Mouse (Mus musculus) testis, adult 2 months (tissue): ENCODE results near the gene Tnpo2.

Experiments used
- CTCF ChIP-seq: fragments of 200-500 bp; IDR thresholded peaks from 2 replicates; pipeline ENCODE4 v1.5.1; 2012; ENCODE audit warnings: low read depth, mild to moderate bottlenecking, inconsistent platforms, low read length, moderate library complexity; ENCODE audit not compliant: control insufficient read depth, insufficient read depth, insufficient replicate concordance
- POLR2A ChIP-seq: fragments of 200-500 bp; IDR thresholded peaks from 2 replicates; pipeline ENCODE4 v1.6.1; 2012; ENCODE audit warnings: low read depth, mild to moderate bottlenecking, inconsistent platforms, low read length, moderate library complexity; ENCODE audit not compliant: control insufficient read depth

GRCm38 (mm10) chr8:85033867-85034266 is 2.8 kb upstream of the Tnpo2 start:
- no peak for TF ChIP-seq POLR2A
- TF ChIP-seq CTCF, result no peak
